Mouse (Mus musculus): ENCODE data around the gene Xpnpep1. TPM values are rescaled to one million over a fixed set of nuclear protein-coding genes. Genes with fewer than 3 reads are reported as not detected.
A peak's percentile ranks its signal among the peaks of the same experiment; 100 is the strongest.

Gene Xpnpep1
- polyA plus RNA-seq, 1 experiment from 2014 or later, result 196 TPM

GRCm38 (mm10) chr19:53023189-53023588, 16.8 kb downstream of the Xpnpep1 start:
- ATAC-seq (ENCODE audit: insufficient read depth) (no peak), DNase-seq (no peak)
- Histone ChIP-seq H3K4me2 (no peak overlapping the region), H3K9me3 (ENCODE audit: low read depth, low read length) (no peaks in the 10 kb centered on the region), H3K9ac (no peak overlapping the region), H3K4me3 (ENCODE audit: low read depth, low read length) (no peak overlapping the region), H3K27ac (ENCODE audit: low read depth) (no peak overlapping the region), H3K4me1 (ENCODE audit: insufficient read depth) (no peaks in the 10 kb centered on the region), H3K36me3 (ENCODE audit: insufficient read depth) (peaks cover 75% of the 10 kb centered on the region), H3K27me3 (ENCODE audit: insufficient read depth, low read length) (no peaks in the 10 kb centered on the region)
- WGBS, result 71% methylated on average over 10 of the region's 10 CpGs
- no peak for TF ChIP-seq CTCF (IDR thresholded peaks at IDR 0.05; ENCODE audit: low read depth)

- ATAC-seq (ENCODE audit: insufficient read depth), result no peak
- Histone ChIP-seq H3K36me3 (ENCODE audit: insufficient read depth) (peaks cover 69% of the 10 kb centered on the region), H3K9ac (no peak overlapping the region), H3K4me3 (ENCODE audit: low read depth, low read length) (no peak overlapping the region), H3K4me1 (ENCODE audit: insufficient read depth) (no peaks in the 10 kb centered on the region), H3K4me2 (no peak overlapping the region), H3K27ac (ENCODE audit: low read depth) (peak overlapping the region; percentile 54; the same call in 1 of the 2 replicates), H3K27me3 (ENCODE audit: insufficient read depth, low read length) (no peaks in the 10 kb centered on the region), H3K9me3 (ENCODE audit: low read depth, low read length) (no peaks in the 10 kb centered on the region)
- TF ChIP-seq CTCF (IDR thresholded peaks at IDR 0.05; ENCODE audit: low read depth), result no peak
- WGBS, result 52% methylated on average over 8 of the region's 8 CpGs
- DNase-seq, result peak; percentile 47
These were observed 17.9 kb downstream of the Xpnpep1 start for GRCm38 (mm10) chr19:53022037-53022614.

GRCm38 (mm10) chr19:53021537-53021936, 18.5 kb downstream of the Xpnpep1 start:
- Histone ChIP-seq H3K36me3 (ENCODE audit: insufficient read depth) (peaks cover 66% of the 10 kb centered on the region), H3K27ac (ENCODE audit: low read depth) (peak overlapping the region; percentile 24; the same call in 1 of the 2 replicates), H3K9ac (no peak overlapping the region), H3K4me2 (no peak overlapping the region), H3K27me3 (ENCODE audit: insufficient read depth, low read length) (no peaks in the 10 kb centered on the region), H3K9me3 (ENCODE audit: low read depth, low read length) (no peaks in the 10 kb centered on the region), H3K4me3 (ENCODE audit: low read depth, low read length) (no peak overlapping the region), H3K4me1 (ENCODE audit: insufficient read depth) (no peaks in the 10 kb centered on the region)
- DNase-seq (no peak), ATAC-seq (ENCODE audit: insufficient read depth) (no peak)
- WGBS, result 75% methylated on average over 10 of the region's 10 CpGs
- peak; percentile 17; the same call in 1 of the 2 replicates for TF ChIP-seq CTCF (IDR thresholded peaks at IDR 0.05; ENCODE audit: low read depth)

- no peak for ATAC-seq (ENCODE audit: insufficient read depth)
- H3K27me3 ChIP-seq (ENCODE audit: insufficient read depth, low read length), result no peaks in the 10 kb centered on the region
- H3K27ac ChIP-seq (ENCODE audit: low read depth), result peak overlapping the region; percentile 54; the same call in 1 of the 2 replicates
- 60% methylated on average over 13 of the region's 13 CpGs for WGBS
- no peak overlapping the region for H3K4me3 ChIP-seq (ENCODE audit: low read depth, low read length)
- peaks cover 53% of the 10 kb centered on the region for H3K36me3 ChIP-seq (ENCODE audit: insufficient read depth)
- H3K4me2 ChIP-seq, result no peak overlapping the region
- DNase-seq, result peak; percentile 76
- H3K9me3 ChIP-seq (ENCODE audit: low read depth, low read length), result no peaks in the 10 kb centered on the region
- no peaks in the 10 kb centered on the region for H3K4me1 ChIP-seq (ENCODE audit: insufficient read depth)
- TF ChIP-seq CTCF (IDR thresholded peaks at IDR 0.05; ENCODE audit: low read depth), result peak; percentile 74
- no peak overlapping the region for H3K9ac ChIP-seq
These were observed 20.1 kb downstream of the Xpnpep1 start for GRCm38 (mm10) chr19:53019716-53020463.

- 0 out of 2 replicates have a peak, but pooled peaks cover 2% of the 10 kb centered on the region for H3K4me1 ChIP-seq (ENCODE audit: insufficient read depth)
- no peak for ATAC-seq (ENCODE audit: insufficient read depth)
- WGBS, result 62% methylated on average over 9 of the region's 9 CpGs
- no peak for TF ChIP-seq CTCF (IDR thresholded peaks at IDR 0.05; ENCODE audit: low read depth)
- no peak for DNase-seq
- no peak overlapping the region for H3K4me2 ChIP-seq
- H3K4me3 ChIP-seq (ENCODE audit: low read depth, low read length), result no peak overlapping the region
- no peaks in the 10 kb centered on the region for H3K9me3 ChIP-seq (ENCODE audit: low read depth, low read length)
- no peak overlapping the region for H3K9ac ChIP-seq
- H3K27ac ChIP-seq (ENCODE audit: low read depth), result no peak overlapping the region
- no peaks in the 10 kb centered on the region for H3K27me3 ChIP-seq (ENCODE audit: insufficient read depth, low read length)
- peaks cover 43% of the 10 kb centered on the region for H3K36me3 ChIP-seq (ENCODE audit: insufficient read depth)
These were observed 22.1 kb downstream of the Xpnpep1 start for GRCm38 (mm10) chr19:53017954-53018353.

GRCm38 (mm10) chr19:53017248-53017647, 22.8 kb downstream of the Xpnpep1 start:
- Histone ChIP-seq H3K4me3 (ENCODE audit: low read depth, low read length) (no peak overlapping the region), H3K27ac (ENCODE audit: low read depth) (0 out of 2 replicates have a peak overlapping the region, but pooled peaks have one; percentile 10), H3K27me3 (ENCODE audit: insufficient read depth, low read length) (no peaks in the 10 kb centered on the region), H3K9me3 (ENCODE audit: low read depth, low read length) (no peaks in the 10 kb centered on the region), H3K36me3 (ENCODE audit: insufficient read depth) (peaks cover 44% of the 10 kb centered on the region), H3K9ac (no peak overlapping the region), H3K4me2 (no peak overlapping the region), H3K4me1 (ENCODE audit: insufficient read depth) (0 out of 2 replicates have a peak, but pooled peaks cover 4% of the 10 kb centered on the region)
- no peak for TF ChIP-seq CTCF (IDR thresholded peaks at IDR 0.05; ENCODE audit: low read depth)
- 68% methylated on average over 11 of the region's 11 CpGs for WGBS
- ATAC-seq (ENCODE audit: insufficient read depth), result no peak
- DNase-seq, result no peak

All from lung, embryonic 14.5 days (tissue).